Mouse (Mus musculus): ENCODE results near the gene Caprin1.

Gene Caprin1

DNA sequence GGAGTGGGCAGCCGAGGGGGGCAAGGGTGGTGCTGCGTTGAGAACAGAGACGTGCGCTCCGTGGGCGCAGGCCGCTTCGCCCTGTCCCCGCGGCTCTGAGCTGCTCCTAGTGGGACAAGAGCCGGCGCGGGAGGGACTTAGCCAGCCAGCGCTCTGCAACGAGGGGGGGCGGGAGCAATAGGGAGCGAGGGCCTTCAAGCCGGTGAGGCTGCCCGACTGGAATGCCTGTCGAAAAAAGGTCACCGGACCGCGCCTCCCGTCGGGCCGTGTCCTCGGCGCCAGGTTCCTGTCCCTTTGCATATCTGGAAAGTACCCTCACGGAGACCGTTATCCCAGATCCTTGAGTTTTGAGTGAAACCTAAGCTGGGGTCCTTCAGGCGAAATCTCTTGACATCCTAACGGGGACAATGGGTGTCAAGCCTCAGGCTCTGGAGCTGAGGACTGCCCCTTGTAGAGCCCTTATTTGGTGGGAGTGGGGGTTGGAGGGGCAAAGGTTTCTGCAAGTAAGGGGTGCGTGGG lies at the start of gene Caprin1:
TSS of gene Caprin1 (minus strand) at position 159 of the 519 bp plus-strand sequence.
- in situ Hi-C loops (cut with MboI, MseI), result no loop called here

DNA sequence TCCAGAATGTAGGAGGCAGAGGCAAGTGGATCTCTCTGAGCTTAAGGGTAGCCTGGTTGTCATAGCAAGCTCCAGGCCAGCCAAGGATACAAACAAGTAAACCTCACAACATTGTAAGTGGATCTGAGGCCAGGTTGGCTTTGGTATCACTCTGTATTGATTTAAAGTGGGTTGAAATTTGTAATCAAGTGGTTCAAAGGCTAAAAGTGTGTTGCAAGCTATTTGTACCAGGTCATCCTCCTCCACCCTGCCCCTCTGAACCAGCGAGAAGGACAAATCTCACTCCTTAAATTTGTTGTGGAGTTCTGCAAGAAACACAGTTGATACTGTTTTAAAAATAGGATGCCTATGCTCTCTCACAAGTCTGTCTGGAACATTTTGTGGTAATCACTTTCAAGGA lies 49.4 kb upstream of the Caprin1 start:
- in situ Hi-C loops (cut with MboI, MseI), result no loop called here

DNA sequence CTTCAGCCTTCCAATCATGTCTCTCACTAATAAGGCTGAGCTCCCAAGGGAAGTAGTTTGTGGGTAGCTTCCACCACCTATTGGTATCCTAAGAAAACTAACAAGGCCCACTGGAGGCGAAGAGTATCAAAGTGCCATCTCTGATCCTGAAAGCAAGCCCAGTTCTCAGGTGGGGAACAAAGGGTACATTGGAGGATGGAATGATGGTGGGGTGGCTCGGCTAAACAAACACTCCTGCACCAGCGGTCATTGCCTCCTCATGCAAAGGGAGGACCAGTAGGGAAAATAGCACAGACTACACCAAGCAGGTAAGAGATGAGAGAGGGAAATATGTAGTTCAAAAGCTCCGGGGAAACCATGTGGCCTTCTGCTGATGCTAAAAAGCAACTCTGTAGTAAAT lies 48.8 kb upstream of the Caprin1 start:
- in situ Hi-C loops (cut with MboI, MseI), result no loop called here

DNA sequence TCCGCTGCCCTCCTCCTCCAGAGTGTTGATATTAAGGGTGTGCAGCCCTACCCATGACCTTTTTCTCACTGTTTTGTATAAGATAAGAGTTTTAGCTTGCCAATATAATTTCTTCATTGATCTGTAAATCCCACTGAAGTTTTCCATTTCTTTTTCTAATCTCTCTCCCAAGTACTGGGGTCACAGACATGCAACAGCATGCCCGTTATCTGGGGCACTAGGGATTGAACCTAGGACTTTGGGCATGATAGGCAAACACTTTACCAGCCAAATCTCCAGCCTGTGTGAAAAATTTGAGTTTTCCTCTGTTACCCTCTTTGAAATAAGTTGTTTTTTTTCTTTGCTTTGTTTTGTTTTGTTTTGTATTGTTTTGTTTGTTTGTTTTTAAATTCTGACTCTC lies 46.6 kb upstream of the Caprin1 start:
- in situ Hi-C loops (cut with MboI, MseI), result no loop called here

- in situ Hi-C loops (cut with MboI, MseI), result no loop called here
Measured at GRCm38 (mm10) chr2:103843321-103843720, 45.9 kb upstream of the Caprin1 start.

DNA sequence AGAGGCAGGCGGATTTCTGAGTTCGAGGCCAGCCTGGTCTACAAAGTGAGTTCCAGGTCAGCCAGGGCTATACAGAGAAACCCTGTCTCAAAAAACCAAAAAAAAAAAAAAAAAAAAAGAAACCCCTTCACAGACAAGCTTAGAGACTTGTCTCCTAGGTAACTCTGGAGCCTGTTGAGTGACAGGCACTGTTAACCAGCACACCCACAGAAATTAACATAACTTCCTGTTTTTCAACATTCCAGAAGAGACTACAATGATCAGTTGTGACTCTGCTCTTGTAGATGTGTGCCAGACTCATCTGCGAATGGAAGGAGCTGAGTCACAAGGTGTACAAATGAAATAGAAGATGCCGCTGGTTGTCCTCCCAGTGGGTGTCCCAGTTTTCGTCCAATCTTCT lies 44.9 kb upstream of the Caprin1 start:
- in situ Hi-C loops (cut with MboI, MseI), result no loop called here

DNA sequence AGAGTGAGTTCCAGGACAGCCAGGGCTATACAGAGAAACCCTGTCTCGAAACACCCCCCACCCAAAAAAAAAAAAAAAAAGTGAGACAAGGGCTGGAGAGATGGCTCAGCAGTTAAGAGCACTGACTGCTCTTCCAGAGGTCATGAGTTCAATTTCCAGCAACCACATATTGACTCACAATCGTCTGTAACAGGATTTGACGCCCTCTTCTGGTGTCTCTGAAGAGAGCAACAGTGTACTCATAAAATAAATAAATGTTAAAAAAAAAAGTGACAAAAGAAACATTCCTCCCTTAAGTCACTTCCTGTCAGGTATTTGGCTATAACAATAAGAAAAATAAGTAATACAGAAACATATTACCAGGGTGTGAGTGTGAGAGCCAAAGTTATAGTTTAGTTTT lies 41.0 kb upstream of the Caprin1 start:
- in situ Hi-C loops (cut with MboI, MseI), result no loop called here

DNA sequence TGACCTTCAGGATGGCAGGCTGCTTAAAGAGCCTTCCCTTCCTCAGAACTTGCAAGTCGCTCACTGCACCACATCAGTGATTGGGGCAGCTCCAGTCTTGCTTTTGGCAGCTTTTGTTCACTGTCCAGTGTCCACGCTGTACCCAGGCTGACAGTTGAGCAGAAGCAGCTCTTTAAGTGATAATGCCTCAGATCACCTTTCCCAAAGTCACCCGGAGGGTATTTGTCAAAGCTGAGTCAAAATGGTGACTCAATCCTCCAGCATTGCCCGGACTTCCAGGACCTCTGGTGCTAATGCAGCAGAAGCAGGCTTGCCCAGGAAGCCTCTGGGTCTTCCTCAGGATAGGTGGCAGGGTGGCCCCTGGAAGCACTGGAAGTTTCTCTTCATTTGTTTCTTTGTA lies 39.7 kb upstream of the Caprin1 start:
- in situ Hi-C loops (cut with MboI, MseI), result no loop called here

DNA sequence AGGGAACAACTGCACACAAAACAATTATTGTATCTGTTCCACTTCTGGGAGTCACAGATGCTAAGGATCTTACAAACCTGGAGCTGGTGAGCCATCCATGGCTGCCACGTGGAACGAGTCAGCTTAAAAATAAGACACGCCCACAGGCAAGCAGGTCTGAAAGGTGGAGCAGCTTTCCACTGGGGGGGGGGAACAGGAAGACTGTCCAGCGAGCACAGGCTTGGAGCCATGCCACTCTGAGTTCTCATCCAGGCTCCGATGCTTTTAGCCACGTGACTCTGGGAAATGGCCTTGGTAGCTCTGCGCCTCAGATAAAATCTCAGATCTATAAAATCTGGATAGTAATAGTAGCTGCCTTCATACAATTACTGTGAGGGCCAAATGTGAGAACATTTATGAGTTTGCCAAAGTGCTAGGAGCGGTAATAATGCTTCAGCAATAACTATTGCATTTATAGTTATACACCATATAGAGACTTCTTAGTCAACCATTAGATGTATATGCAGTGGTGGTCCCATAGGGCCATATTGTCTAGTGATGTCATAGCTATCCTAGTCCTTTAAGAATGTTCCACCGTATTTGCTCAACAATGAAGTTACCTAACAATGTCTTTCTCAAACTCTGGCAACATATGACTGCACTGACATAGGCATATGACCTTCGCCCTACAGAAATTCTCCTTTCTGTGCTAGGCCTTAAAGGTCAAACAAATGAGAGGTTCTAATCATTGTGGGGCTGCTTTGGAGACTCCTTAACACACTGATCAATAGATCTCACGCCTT lies 38.4 kb upstream of the Caprin1 start:
- in situ Hi-C loops (cut with MboI, MseI), result no loop called here

DNA sequence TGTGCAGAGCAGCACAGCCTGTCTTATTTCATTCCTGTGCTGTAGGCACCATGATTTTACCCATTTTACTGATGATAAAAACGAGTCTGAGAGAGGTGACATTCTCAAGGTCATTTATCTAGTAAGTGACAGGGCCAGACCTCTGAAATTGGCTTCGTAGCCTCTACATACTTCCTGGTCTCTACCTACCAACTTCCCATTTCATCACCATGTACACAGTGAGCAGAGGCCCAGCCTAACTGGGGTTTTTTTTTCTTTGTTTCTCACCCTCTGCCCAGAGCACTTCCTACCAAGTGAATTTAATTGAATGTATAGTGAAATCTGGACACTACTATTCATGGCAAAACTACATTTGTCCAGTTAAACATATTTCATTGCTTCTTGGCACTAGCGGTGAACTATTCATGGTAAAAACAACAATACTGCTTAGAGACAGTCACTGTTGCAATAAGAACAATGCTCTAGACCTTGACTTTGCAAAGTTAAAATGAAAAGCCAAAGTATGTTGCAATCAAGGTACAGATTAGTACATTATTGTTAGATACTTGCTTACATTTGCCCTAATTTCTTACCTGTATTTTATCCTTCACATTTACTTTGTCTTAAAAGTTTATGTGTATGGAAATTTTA lies 36.5 kb upstream of the Caprin1 start:
- in situ Hi-C loops (cut with MboI, MseI), result no loop called here

DNA sequence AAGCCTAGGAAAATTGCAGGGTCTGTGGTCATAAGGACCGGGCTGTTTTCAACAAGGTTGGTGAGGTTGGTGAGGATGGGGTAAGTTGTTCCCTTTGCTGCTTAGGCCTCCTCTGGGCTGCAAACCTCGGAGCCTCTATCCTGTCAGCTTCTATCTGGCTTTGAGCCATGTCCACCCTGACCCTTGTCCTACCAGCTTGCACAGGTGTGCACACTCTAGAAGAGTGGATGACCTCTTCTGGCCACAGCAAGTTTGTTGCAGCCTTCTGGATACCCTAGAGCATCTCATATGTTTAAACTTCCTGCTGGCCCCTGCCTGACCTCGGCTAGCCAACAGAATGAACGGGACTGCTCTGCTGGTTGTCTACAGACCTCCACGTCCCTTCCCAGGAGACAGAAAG lies 35.5 kb upstream of the Caprin1 start:
- in situ Hi-C loops (cut with MboI, MseI), result no loop called here

- in situ Hi-C loops (cut with MboI, MseI), result loop anchor here (10.0 kb wide), 1 partner anchor 1914 kb away; no protein-coding TSS in a partner anchor
Measured at GRCm38 (mm10) chr2:103828900-103829299, 31.5 kb upstream of the Caprin1 start.

GRCm38 (mm10) chr2:103824916-103825315 lies 27.5 kb upstream of the Caprin1 start:
- in situ Hi-C loops (cut with MboI, MseI), result loop anchor here (10.0 kb wide), 1 partner anchor 1910 kb away; no protein-coding TSS in a partner anchor

DNA sequence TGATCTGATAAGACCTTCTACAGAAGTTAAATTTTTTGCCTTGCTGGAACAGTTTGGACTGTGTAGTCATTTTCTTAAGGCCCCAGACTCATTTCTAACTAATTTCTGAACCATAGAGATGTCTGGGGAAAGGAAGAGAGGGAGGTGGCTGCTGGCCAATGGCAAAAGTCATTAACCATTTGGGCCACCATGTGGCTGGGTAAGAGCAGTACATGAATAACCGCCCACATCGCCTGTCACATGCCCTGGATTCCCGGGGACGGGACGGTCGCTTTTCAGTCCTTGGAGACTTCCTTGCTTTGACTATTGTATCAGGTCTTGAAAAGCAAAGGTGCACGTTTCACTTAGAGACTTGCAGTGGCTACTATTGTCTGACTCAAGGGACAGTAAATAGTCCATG lies 25.1 kb upstream of the Caprin1 start:
- in situ Hi-C loops (cut with MboI, MseI), result loop anchor here (10.0 kb wide), 1 partner anchor 1908 kb away; no protein-coding TSS in a partner anchor

- in situ Hi-C loops (cut with MboI, MseI), result no loop called here
Measured at GRCm38 (mm10) chr2:103817145-103817895, 19.9 kb upstream of the Caprin1 start.

DNA sequence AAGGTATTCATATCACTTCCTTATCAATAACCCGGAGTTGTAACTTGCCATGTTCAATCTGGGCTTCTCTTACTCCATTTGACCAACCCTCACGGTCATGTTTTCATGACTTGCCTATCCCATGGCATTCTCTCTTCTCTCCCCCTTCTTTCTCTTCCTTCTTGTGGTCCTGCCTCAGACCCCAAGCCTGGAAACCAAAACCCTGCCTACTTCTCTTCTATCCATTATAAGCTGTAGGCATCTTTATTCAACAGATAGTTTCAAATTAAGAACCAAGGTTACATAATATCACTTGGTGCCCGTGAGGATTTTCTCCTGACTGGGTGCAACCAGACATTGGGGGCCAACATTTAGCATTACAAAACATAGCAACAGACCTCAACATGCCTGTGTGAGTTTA lies 18.5 kb upstream of the Caprin1 start:
- in situ Hi-C loops (cut with MboI, MseI), result no loop called here

GRCm38 (mm10) chr2:103811465-103812191 lies 14.2 kb upstream of the Caprin1 start:
- in situ Hi-C loops (cut with MboI, MseI), result no loop called here

- in situ Hi-C loops (cut with MboI, MseI), result no loop called here
Measured at GRCm38 (mm10) chr2:103810412-103810811, 13.0 kb upstream of the Caprin1 start.

DNA sequence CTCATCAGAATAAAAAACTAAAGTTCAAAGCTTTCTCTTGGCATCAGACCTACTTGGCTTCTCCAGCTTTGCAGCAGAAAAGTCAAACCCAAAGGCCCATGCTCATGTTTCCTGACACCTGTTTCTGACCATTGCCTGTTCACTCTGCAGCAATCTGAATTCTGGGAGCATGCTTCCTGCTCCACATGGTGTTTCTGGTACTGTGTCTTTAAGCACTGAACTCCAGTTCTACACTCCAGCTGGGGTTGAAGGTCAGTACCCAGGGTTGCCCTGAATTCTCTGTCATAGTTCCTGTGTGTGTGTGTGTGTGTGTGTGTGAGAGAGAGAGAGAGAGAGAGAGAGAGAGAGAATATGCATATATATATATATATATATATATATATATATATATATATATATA lies 11.0 kb upstream of the Caprin1 start:
- in situ Hi-C loops (cut with MboI, MseI), result no loop called here

GRCm38 (mm10) chr2:103803770-103804530 lies 6.5 kb upstream of the Caprin1 start:
- in situ Hi-C loops (cut with MboI, MseI), result no loop called here

DNA sequence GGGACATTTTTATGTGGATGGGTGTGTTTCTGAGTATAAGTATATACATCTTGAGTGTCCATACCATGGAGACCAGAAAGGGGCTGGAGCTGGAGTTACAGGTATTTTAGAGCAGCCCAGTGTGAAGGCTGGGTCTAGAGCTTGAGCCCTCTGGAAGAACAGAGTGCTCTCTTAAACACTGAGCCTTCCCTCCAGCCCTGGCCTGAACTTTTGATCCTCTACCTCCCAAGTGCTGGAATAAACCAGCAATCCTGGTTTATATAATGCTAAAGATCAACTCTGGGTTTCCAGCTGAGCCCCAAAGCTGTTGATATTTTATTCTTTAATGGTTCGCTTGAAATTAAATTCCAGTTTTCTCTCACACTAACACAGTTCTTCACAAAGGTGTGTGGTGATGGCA lies 5.0 kb upstream of the Caprin1 start:
- in situ Hi-C loops (cut with MboI, MseI), result no loop called here

Data from T-helper 1 cell (primary cell).